In the genomic region with DNA sequence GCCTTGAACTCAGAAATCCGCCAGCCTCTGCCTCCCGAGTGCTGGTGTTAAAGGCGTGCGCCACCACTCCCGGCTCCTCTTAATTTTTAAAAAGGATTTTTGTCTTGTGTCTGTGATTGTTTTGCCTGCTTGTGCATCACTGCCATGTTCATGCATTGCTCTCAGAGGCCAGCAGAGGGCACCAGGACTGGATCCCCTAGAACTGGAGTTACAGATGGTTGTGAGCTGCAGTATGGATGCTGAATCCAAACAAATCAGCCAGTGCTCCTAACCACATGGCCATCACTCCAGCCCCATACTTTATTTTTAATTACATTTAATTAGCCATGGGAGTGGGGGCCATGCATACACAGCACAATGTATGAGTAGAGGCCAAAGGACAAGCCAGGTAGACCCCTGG, we compare ENCODE assay signal across 8 mouse cellular contexts. TPM values are rescaled to one million over a fixed set of nuclear protein-coding genes. Genes with fewer than 3 reads are reported as not detected.
DNase-seq lines count a peak whose midpoint lies in the region; ATAC-seq and TF ChIP-seq lines count a peak whose summit lies in the region.

No protein-coding gene starts in this region.

- no peaks in the 10 kb centered on the region for H3K27me3 ChIP-seq in embryonic facial prominence, embryonic 11.5 days (ENCODE audit: control insufficient read depth, insufficient read depth, low read length)
- no peaks in the 10 kb centered on the region for H3K27me3 ChIP-seq in kidney, postnatal 0 days (ENCODE audit: insufficient read depth, low read length)

- TF ChIP-seq CTCF in kidney, postnatal 0 days (IDR thresholded peaks at IDR 0.05; ENCODE audit: low read depth): peak; percentile 83

- no peak overlapping the region for H3K27ac ChIP-seq in embryonic facial prominence, embryonic 11.5 days (replicated peaks; ENCODE audit: low read depth, low read length)
- no peak overlapping the region for H3K27ac ChIP-seq in kidney, postnatal 0 days

- H3K36me3 ChIP-seq in embryonic facial prominence, embryonic 11.5 days (replicated peaks; ENCODE audit: control insufficient read depth, insufficient read depth, low read depth, low read length): no peaks in the 10 kb centered on the region
- no peaks in the 10 kb centered on the region for H3K36me3 ChIP-seq in kidney, postnatal 0 days (ENCODE audit: insufficient read depth, low read length)

- 36% methylated on average over 5 of the region's 5 CpGs for WGBS in embryonic facial prominence, embryonic 11.5 days
- WGBS in kidney, postnatal 0 days: 66% methylated on average over 5 of the region's 5 CpGs

- no peaks in the 10 kb centered on the region for H3K4me1 ChIP-seq in embryonic facial prominence, embryonic 11.5 days (ENCODE audit: control insufficient read depth, insufficient read depth, low read length)
- H3K4me1 ChIP-seq in kidney, postnatal 0 days (replicated peaks; ENCODE audit: insufficient read depth, low read length): no peaks in the 10 kb centered on the region

- DNase-seq in cerebellum, postnatal 36 days: peak; percentile 43 to 44
- DNase-seq in urinary bladder, adult 18-20 months (ENCODE audit: low spot score in 2 of 2): peak; percentile 25 to 31
- DNase-seq in urinary bladder, postnatal 10 days (ENCODE audit: low spot score): no peak
- DNase-seq in embryonic facial prominence, embryonic 11.5 days (ENCODE audit: low spot score): peak; percentile 71
- DNase-seq in kidney, postnatal 0 days (ENCODE audit: low spot score): peak; percentile 64
- peak; percentile 73 for DNase-seq in lung, postnatal 10 days
- peak; percentile 24 for DNase-seq in right cerebral cortex, postnatal 25 days

- H3K4me3 ChIP-seq in embryonic facial prominence, embryonic 11.5 days (ENCODE audit: low read depth, low read length): no peak overlapping the region
- no peak overlapping the region for H3K4me3 ChIP-seq in kidney, postnatal 0 days (replicated peaks; ENCODE audit: low read depth, low read length)

- H3K4me2 ChIP-seq in embryonic facial prominence, embryonic 11.5 days (ENCODE audit: low read depth, low read length): no peak overlapping the region
- H3K4me2 ChIP-seq in kidney, postnatal 0 days (ENCODE audit: low read length): no peak overlapping the region

- no peak overlapping the region for H3K9ac ChIP-seq in embryonic facial prominence, embryonic 11.5 days (replicated peaks; ENCODE audit: low read length)
- no peak overlapping the region for H3K9ac ChIP-seq in kidney, postnatal 0 days (ENCODE audit: low read depth, low read length)

- H3K9me3 ChIP-seq in embryonic facial prominence, embryonic 11.5 days (replicated peaks; ENCODE audit: control insufficient read depth, low read length): no peaks in the 10 kb centered on the region
- 0 out of 2 replicates have a peak, but pooled peaks cover 3% of the 10 kb centered on the region for H3K9me3 ChIP-seq in kidney, postnatal 0 days (replicated peaks; ENCODE audit: low read length)

- no peak for ATAC-seq in cerebellum, adult (ENCODE audit: insufficient number of reproducible peaks, low FRiP score, low TSS enrichment)
- ATAC-seq in embryonic facial prominence, embryonic 11.5 days (replicated peaks; ENCODE audit: insufficient number of reproducible peaks, low FRiP score, low TSS enrichment, low read depth): no peak
- no peak for ATAC-seq in kidney, postnatal 0 days (replicated peaks; ENCODE audit: low FRiP score, low read depth)

RNA-seq across cellular contexts. Expression of a gene that starts 6.4 kb away (rescaled TPM):
- polyA plus RNA-seq in embryonic facial prominence, embryonic 11.5 days (2014; fragmentation: Nextera tagmentation; extraction: Ambion mirVana): not detected in 2 replicates
- not detected in 2 replicates for polyA plus RNA-seq in kidney, postnatal 0 days (2015; fragmentation: Nextera tagmentation; extraction: Ambion mirVana)

RNA-seq across cellular contexts. Expression of a gene that starts 12.7 kb away (rescaled TPM):
- 12.6 and 14.3 TPM in 2 replicates for polyA plus RNA-seq in embryonic facial prominence, embryonic 11.5 days (2014; fragmentation: Nextera tagmentation; extraction: Ambion mirVana)
- 7.9 and 8.2 TPM in 2 replicates for polyA plus RNA-seq in kidney, postnatal 0 days (2015; fragmentation: Nextera tagmentation; extraction: Ambion mirVana)

RNA-seq across cellular contexts. Expression of a gene that starts 13.4 kb away (rescaled TPM):
- polyA plus RNA-seq in embryonic facial prominence, embryonic 11.5 days (2014; fragmentation: Nextera tagmentation; extraction: Ambion mirVana): 64.8 and 76.4 TPM in 2 replicates
- 41.6 and 45.9 TPM in 2 replicates for polyA plus RNA-seq in kidney, postnatal 0 days (2015; fragmentation: Nextera tagmentation; extraction: Ambion mirVana)

RNA-seq across cellular contexts. Expression of a gene that starts 13.6 kb away (rescaled TPM):
- polyA plus RNA-seq in embryonic facial prominence, embryonic 11.5 days (2014; fragmentation: Nextera tagmentation; extraction: Ambion mirVana): 5.8 and 6.2 TPM in 2 replicates
- 5.4 and 5.9 TPM in 2 replicates for polyA plus RNA-seq in kidney, postnatal 0 days (2015; fragmentation: Nextera tagmentation; extraction: Ambion mirVana)

RNA-seq across cellular contexts. Expression of a gene that starts 15.0 kb away (rescaled TPM):
- not detected in 2 replicates for polyA plus RNA-seq in embryonic facial prominence, embryonic 11.5 days (2014; fragmentation: Nextera tagmentation; extraction: Ambion mirVana)
- not detected in 2 replicates for polyA plus RNA-seq in kidney, postnatal 0 days (2015; fragmentation: Nextera tagmentation; extraction: Ambion mirVana)
